Mouse (Mus musculus): ENCODE results near the gene Nmnat1.

- TF ChIP-seq CTCF (IDR thresholded peaks at IDR 0.05; ENCODE audit: borderline replicate concordance, control insufficient read depth, extremely low read depth, insufficient read depth, low read length, poor library complexity) (no peak), POLR2A (IDR thresholded peaks at IDR 0.05; ENCODE audit: control insufficient read depth, extremely low read depth, insufficient read depth, low read length, poor library complexity) (no peak)
Observed at GRCm38 (mm10) chr4:149477078-149477477, 7.9 kb downstream of the Nmnat1 start, which contains the start of gene Tmem274.
